Mouse (Mus musculus) MEL (cell line): ENCODE results near the gene Slc39a1. TPM values are rescaled to one million over a fixed set of nuclear protein-coding genes. Genes with fewer than 3 reads are reported as not detected.

Source experiments
- DNase-seq: peaks from one replicate; pipeline ENCODE4 v3.0.0; 2011; ENCODE audit warnings: low read depth, low spot score
- H3K27ac ChIP-seq: 2 replicates; pipeline ENCODE4 v1.5.1; 2012; ENCODE audit warnings: low read depth, mild to moderate bottlenecking, control low read depth, low read length, moderate library complexity; ENCODE audit not compliant: control insufficient read depth
- H3K27me3 ChIP-seq, 2 experiments: fragments of 150-350 bp in 1 of 2; sonication (generic) in 1 of 2; 2 replicates each; pipeline ENCODE4 v1.6.1; 2012; ENCODE audit warnings: low read length in 2 of 2, mild to moderate bottlenecking in 2 of 2, improper control_type of control experiment in 1 of 2, moderate library complexity in 1 of 2; ENCODE audit not compliant: insufficient read depth in 2 of 2, control insufficient read depth in 1 of 2
- H3K36me3 ChIP-seq, 2 experiments: 2 replicates each; pipeline ENCODE4 v1.6.1; 2012 to 2014; ENCODE audit warnings: low read length in 2 of 2, improper control_type of control experiment in 1 of 2, inconsistent platforms in 1 of 2, mild to moderate bottlenecking in 1 of 2; ENCODE audit not compliant: insufficient read depth in 2 of 2, control insufficient read depth in 1 of 2
- H3K4me1 ChIP-seq, 2 experiments: fragments of 150-350 bp in 1 of 2; sonication (generic) in 1 of 2; 2 replicates each; pipeline ENCODE4 v1.6.1; 2012; ENCODE audit warnings: low read length in 2 of 2, improper control_type of control experiment in 1 of 2, mild to moderate bottlenecking in 1 of 2; ENCODE audit not compliant: insufficient read depth in 2 of 2, control insufficient read depth in 1 of 2
- H3K4me3 ChIP-seq, 2 experiments: fragments of 150-350 bp in 1 of 2; sonication (generic) in 1 of 2; 2 replicates each; pipeline ENCODE4 v1.5.1; 2012; ENCODE audit warnings: low read depth in 2 of 2, low read length in 2 of 2, mild to moderate bottlenecking in 2 of 2, moderate library complexity in 2 of 2, control low read depth in 1 of 2, improper control_type of control experiment in 1 of 2; ENCODE audit not compliant: control insufficient read depth in 1 of 2, insufficient read depth in 1 of 2
- H3K79me2 ChIP-seq: 2 replicates; pipeline ENCODE4 v1.6.1; 2012; ENCODE audit warnings: mild to moderate bottlenecking, low read length, moderate library complexity; ENCODE audit not compliant: control insufficient read depth, poor library complexity, insufficient read depth
- H3K9ac ChIP-seq: 2 replicates; pipeline ENCODE4 v1.6.1; 2012; ENCODE audit warnings: low read depth, mild to moderate bottlenecking, control low read depth, low read length, moderate library complexity; ENCODE audit not compliant: control insufficient read depth, poor library complexity, severe bottlenecking
- H3K9me3 ChIP-seq: fragments of 150-350 bp; sonication (generic); replicated peaks from 2 replicates; pipeline ENCODE4 v1.6.1; 2012; ENCODE audit warnings: mild to moderate bottlenecking, low read length, improper control_type of control experiment, moderate library complexity; ENCODE audit not compliant: insufficient read depth
- BHLHE40 ChIP-seq: IDR thresholded peaks from 2 replicates; pipeline ENCODE4 v1.6.1; 2012; ENCODE audit warnings: low read depth, mild to moderate bottlenecking, inconsistent platforms, low read length, improper control_type of control experiment, borderline replicate concordance
- CHD1 ChIP-seq: IDR thresholded peaks from 2 replicates; pipeline ENCODE4 v1.6.1; 2012; ENCODE audit warnings: low read depth, mild to moderate bottlenecking, inconsistent platforms, low read length, improper control_type of control experiment
- CTCF ChIP-seq, 3 experiments: IDR thresholded peaks in 2 of 3; conservative IDR thresholded peaks in 1 of 3; 2 replicates each; pipeline ENCODE4 v1.5.1; 2011 to 2012; ENCODE audit warnings: low read length in 3 of 3, low read depth in 2 of 3, mild to moderate bottlenecking in 2 of 3, improper control_type of control experiment in 1 of 3, inconsistent platforms in 1 of 3, mixed read lengths in 1 of 3, moderate library complexity in 1 of 3; ENCODE audit not compliant: control insufficient read depth in 1 of 3, insufficient read depth in 1 of 3, poor library complexity in 1 of 3, severe bottlenecking in 1 of 3
- E2F4 ChIP-seq: IDR thresholded peaks from 2 replicates; pipeline ENCODE4 v1.6.1; 2011; ENCODE audit warnings: low read depth, low read length, improper control_type of control experiment, borderline replicate concordance
- ELF1 ChIP-seq: IDR thresholded peaks from 2 replicates; pipeline ENCODE4 v1.6.1; 2014; ENCODE audit warnings: low read depth, mild to moderate bottlenecking, inconsistent platforms, low read length, improper control_type of control experiment, moderate library complexity
- EP300 ChIP-seq, 2 experiments: IDR thresholded peaks; 2 replicates each; pipeline ENCODE4 v1.6.1; 2011; ENCODE audit warnings: improper control_type of control experiment in 2 of 2, low read length in 2 of 2, low read depth in 1 of 2, mild to moderate bottlenecking in 1 of 2
- ETS1 ChIP-seq: IDR thresholded peaks from 2 replicates; pipeline ENCODE4 v1.6.1; 2012; ENCODE audit warnings: low read depth, mild to moderate bottlenecking, inconsistent platforms, low read length, improper control_type of control experiment, moderate library complexity
- GABPA ChIP-seq: IDR thresholded peaks from 2 replicates; pipeline ENCODE4 v1.6.1; 2012; ENCODE audit warnings: low read depth, mild to moderate bottlenecking, inconsistent platforms, low read length, improper control_type of control experiment, moderate library complexity
- GATA1 ChIP-seq: IDR thresholded peaks from 2 replicates; pipeline ENCODE4 v1.6.1; 2011; ENCODE audit warnings: low read depth, low read length, improper control_type of control experiment
- HCFC1 ChIP-seq: IDR thresholded peaks from 2 replicates; pipeline ENCODE4 v1.6.1; 2012; ENCODE audit warnings: low read depth, mild to moderate bottlenecking, inconsistent platforms, low read length, improper control_type of control experiment, moderate library complexity
- KAT2A ChIP-seq: conservative IDR thresholded peaks from 2 replicates; pipeline ENCODE4 v1.6.1; 2012; ENCODE audit warnings: low read depth, low read length, improper control_type of control experiment, inconsistent platforms
- MAX ChIP-seq: IDR thresholded peaks from 2 replicates; pipeline ENCODE4 v1.6.1; 2011; ENCODE audit warnings: low read length, improper control_type of control experiment
- MEF2A ChIP-seq: IDR thresholded peaks from 2 replicates; pipeline ENCODE4 v1.6.1; 2014; ENCODE audit warnings: low read depth, mild to moderate bottlenecking, inconsistent platforms, low read length, improper control_type of control experiment; ENCODE audit not compliant: poor library complexity, insufficient replicate concordance, severe bottlenecking; ENCODE audit errors: extremely low read depth
- MXI1 ChIP-seq: IDR thresholded peaks from 2 replicates; pipeline ENCODE4 v1.6.1; 2011; ENCODE audit warnings: mild to moderate bottlenecking, low read depth, low read length, improper control_type of control experiment
- MYB ChIP-seq: IDR thresholded peaks from 2 replicates; pipeline ENCODE4 v1.6.1; 2011; ENCODE audit warnings: mild to moderate bottlenecking, low read depth, low read length, improper control_type of control experiment
- MYC ChIP-seq: IDR thresholded peaks from 2 replicates; pipeline ENCODE4 v1.6.1; 2011; ENCODE audit warnings: low read depth, mild to moderate bottlenecking, low read length, improper control_type of control experiment, moderate library complexity
- NELFE ChIP-seq: IDR thresholded peaks from 2 replicates; pipeline ENCODE4 v1.6.1; 2011; ENCODE audit warnings: low read depth, low read length, improper control_type of control experiment
- NRF1 ChIP-seq: IDR thresholded peaks from 2 replicates; pipeline ENCODE4 v1.6.1; 2014; ENCODE audit warnings: low read depth, mild to moderate bottlenecking, inconsistent platforms, low read length, improper control_type of control experiment, moderate library complexity; ENCODE audit not compliant: poor library complexity, insufficient read depth, severe bottlenecking
- POLR2A ChIP-seq, 2 experiments: IDR thresholded peaks; 2 replicates each; pipeline ENCODE4 v1.6.1; 2011 to 2012; ENCODE audit warnings: low read length in 2 of 2, mild to moderate bottlenecking in 2 of 2, control low read depth in 1 of 2, improper control_type of control experiment in 1 of 2, low read depth in 1 of 2, moderate library complexity in 1 of 2; ENCODE audit not compliant: control insufficient read depth in 1 of 2, insufficient read depth in 1 of 2, poor library complexity in 1 of 2
- POLR2AphosphoS5 ChIP-seq: IDR thresholded peaks from 2 replicates; pipeline ENCODE4 v1.6.1; 2012; ENCODE audit warnings: low read depth, borderline replicate concordance, mild to moderate bottlenecking, inconsistent platforms, low read length, moderate library complexity, mixed read lengths
- RAD21 ChIP-seq: IDR thresholded peaks from 2 replicates; pipeline ENCODE4 v1.6.1; 2011; ENCODE audit warnings: mild to moderate bottlenecking, low read depth, low read length, improper control_type of control experiment
- RCOR1 ChIP-seq: IDR thresholded peaks from 2 replicates; pipeline ENCODE4 v1.6.1; 2012; ENCODE audit warnings: low read depth, mild to moderate bottlenecking, inconsistent platforms, low read length, improper control_type of control experiment
- SIN3A ChIP-seq: IDR thresholded peaks from 2 replicates; pipeline ENCODE4 v1.6.1; 2012; ENCODE audit warnings: low read length, improper control_type of control experiment, inconsistent platforms
- SMC3 ChIP-seq: IDR thresholded peaks from 2 replicates; pipeline ENCODE4 v1.6.1; 2011; ENCODE audit warnings: low read depth, low read length, improper control_type of control experiment
- TAL1 ChIP-seq: IDR thresholded peaks from 2 replicates; pipeline ENCODE4 v1.6.1; 2012; ENCODE audit warnings: mild to moderate bottlenecking, inconsistent platforms, low read length, moderate library complexity, mixed read lengths
- TBP ChIP-seq: IDR thresholded peaks from 2 replicates; pipeline ENCODE4 v1.8.0; 2011; ENCODE audit warnings: low read depth, low read length, improper control_type of control experiment
- TCF12 ChIP-seq: IDR thresholded peaks from 2 replicates; pipeline ENCODE4 v1.6.1; 2014; ENCODE audit warnings: low read depth, mild to moderate bottlenecking, inconsistent platforms, low read length, improper control_type of control experiment, moderate library complexity
- UBTF ChIP-seq: IDR thresholded peaks from 2 replicates; pipeline ENCODE4 v1.6.1; 2012; ENCODE audit warnings: low read depth, mild to moderate bottlenecking, inconsistent platforms, low read length, improper control_type of control experiment, moderate library complexity, borderline replicate concordance; ENCODE audit not compliant: insufficient read depth
- USF1 ChIP-seq: IDR thresholded peaks from 2 replicates; pipeline ENCODE4 v1.6.1; 2014; ENCODE audit warnings: low read depth, mild to moderate bottlenecking, inconsistent platforms, low read length, improper control_type of control experiment, moderate library complexity
- USF2 ChIP-seq, 2 experiments: IDR thresholded peaks; 2 replicates each; pipeline ENCODE4 v1.6.1; 2011 to 2012; ENCODE audit warnings: improper control_type of control experiment in 2 of 2, low read length in 2 of 2, borderline replicate concordance in 1 of 2, inconsistent platforms in 1 of 2, low read depth in 1 of 2, mild to moderate bottlenecking in 1 of 2; ENCODE audit not compliant: insufficient read depth in 1 of 2
- ZC3H11A ChIP-seq: IDR thresholded peaks from 2 replicates; pipeline ENCODE4 v1.6.1; 2012; ENCODE audit warnings: low read depth, mild to moderate bottlenecking, inconsistent platforms, low read length, improper control_type of control experiment
- ZKSCAN1 ChIP-seq: IDR thresholded peaks from 2 replicates; pipeline ENCODE4 v1.6.1; 2012; ENCODE audit warnings: low read depth, mild to moderate bottlenecking, inconsistent platforms, low read length, improper control_type of control experiment, moderate library complexity
- ZMIZ1 ChIP-seq: IDR thresholded peaks from 2 replicates; pipeline ENCODE4 v1.6.1; 2012; ENCODE audit warnings: low read depth, mild to moderate bottlenecking, inconsistent platforms, low read length, improper control_type of control experiment, moderate library complexity
- ZNF384 ChIP-seq: IDR thresholded peaks from 2 replicates; pipeline ENCODE4 v1.6.1; 2012; ENCODE audit warnings: low read depth, mild to moderate bottlenecking, inconsistent platforms, low read length, improper control_type of control experiment
- polyA plus RNA-seq, 2 experiments: library from polyadenylated mRNA; stranded (reverse) in 1 of 2; unstranded in 1 of 2; fragments of >175 nt in 1 of 2; fragments of >200 nt in 1 of 2; gene quantifications; 2 replicates each; pipeline versions ENCODE4 v1.2.1 to v1.2.4; 2012; ENCODE audit warnings: low replicate concordance in 2 of 2, low read depth in 1 of 2; ENCODE audit not compliant: insufficient read length in 2 of 2, insufficient read depth in 1 of 2, missing spikeins in 1 of 2
- total RNA-seq: library from RNA; depleted of rRNA; stranded (reverse); fragments of 300-350 nt; gene quantifications from 2 replicates; pipeline ENCODE4 v1.2.3, GENCODE M21; 2012

The Slc39a1 gene
- total and polyA plus RNA-seq, 3 experiments: 58.5 to 80.5 (median 61.7) TPM

- Histone ChIP-seq H3K9ac (peak within 1 kb of the TSS; percentile 99), H3K4me1 (peaks cover 14 to 15% of the 10 kb centered on the region in 2 experiments), H3K36me3 (peaks cover 0 to 37% of the 10 kb centered on the region in 2 experiments; a peak in 2 of 4 replicates), H3K4me3 (peak within 1 kb of the TSS; percentile 99), H3K27ac (peak within 1 kb of the TSS; percentile 97), H3K9me3 (no peaks in the 10 kb centered on the region), H3K79me2 (peaks cover 45% of the 10 kb centered on the region), H3K27me3 (no peaks in the 10 kb centered on the region)
- peak; percentile 100 for DNase-seq
- TF ChIP-seq SIN3A (peak; percentile 94), GABPA (no peak), RAD21 (no peak), TBP (peak; percentile 93), UBTF (no peak), RCOR1 (no peak), MEF2A (no peak), BHLHE40 (no peak), HCFC1 (peak; percentile 92), NELFE (peak; percentile 96), USF2 (IDR thresholded peaks at IDR 0.05; ENCODE audit: borderline replicate concordance in 1 of 2, insufficient read depth in 1 of 2, low read depth in 1 of 2, low read length in 2 of 2) (no peak), ZC3H11A (no peak), MYC (peak; percentile 74; the same call in 1 of the 2 replicates), EP300 (IDR thresholded peaks at IDR 0.05; ENCODE audit: low read depth in 1 of 2, low read length in 2 of 2) (no peak), KAT2A (peak; percentile 83), TAL1 (no peak), NRF1 (0 out of 2 replicates have a peak, but pooled peaks have one; percentile 33), POLR2AphosphoS5 (peak; percentile 74; the same call in 1 of the 2 replicates), CTCF (IDR thresholded peaks at IDR 0.05 in 2 of 3, conservative IDR thresholded peaks at IDR 0.05 in 1 of 3; ENCODE audit: control insufficient read depth in 1 of 3, insufficient read depth in 1 of 3, low read depth in 2 of 3, low read length in 3 of 3, poor library complexity in 1 of 3, severe bottlenecking in 1 of 3) (0 out of 6 replicates have a peak, but pooled peaks of 1 of the 3 experiments have one; percentile 5), MYB (no peak), SMC3 (no peak), ZKSCAN1 (no peak), MXI1 (peak; percentile 57; the same call in 1 of the 2 replicates), ELF1 (peak; percentile 79), ZMIZ1 (peak; percentile 70), CHD1 (no peak; the same call in 1 of the 2 replicates), ZNF384 (no peak), ETS1 (peak; percentile 54), USF1 (0 out of 2 replicates have a peak, but pooled peaks have one; percentile 31), MAX (0 out of 2 replicates have a peak, but pooled peaks have one; percentile 45), POLR2A (IDR thresholded peaks at IDR 0.05; ENCODE audit: control insufficient read depth in 1 of 2, insufficient read depth in 1 of 2, low read depth in 1 of 2, low read length in 2 of 2, poor library complexity in 1 of 2) (peak; percentile 64 to 96), TCF12 (peak; percentile 66), GATA1 (no peak), E2F4 (peak; percentile 35; the same call in 1 of the 2 replicates)
Observed at GRCm38 (mm10) chr3:90292345-90293275, 44.6 kb downstream of the Slc39a1 start, which contains the start of gene Gatad2b. Gatad2b (plus strand) TSS chr3:90293178.
